Mouse (Mus musculus): ENCODE measurements around the gene Hrh1. TPM values are rescaled to one million over a fixed set of nuclear protein-coding genes. Genes with fewer than 3 reads are reported as not detected.
A peak's percentile ranks its signal among the peaks of the same experiment; 100 is the strongest.
"Not testable (repeated sequence)": the region's sequence is repeated elsewhere in the genome, so short reads cannot be mapped to it uniquely, and the experiment has no call there.

The Hrh1 gene
- polyA plus RNA-seq, 1 experiment from 2014 or later: 0.97 TPM

- Histone ChIP-seq H3K9me3 (no peaks in the 10 kb centered on the region), H3K36me3 (no peaks in the 10 kb centered on the region), H3K4me2 (replicated peaks) (no peak overlapping the region), H3K27ac (no peak overlapping the region), H3K27me3 (replicated peaks) (no peaks in the 10 kb centered on the region), H3K4me1 (replicated peaks) (no peaks in the 10 kb centered on the region), H3K9ac (no peak overlapping the region), H3K4me3 (replicated peaks) (no peak overlapping the region)
- no peak for ATAC-seq
- WGBS: 89% methylated on average over 3 of the region's 3 CpGs
These were observed 76.3 kb downstream of the Hrh1 start for GRCm38 (mm10) chr6:114474059-114474458.

DNA sequence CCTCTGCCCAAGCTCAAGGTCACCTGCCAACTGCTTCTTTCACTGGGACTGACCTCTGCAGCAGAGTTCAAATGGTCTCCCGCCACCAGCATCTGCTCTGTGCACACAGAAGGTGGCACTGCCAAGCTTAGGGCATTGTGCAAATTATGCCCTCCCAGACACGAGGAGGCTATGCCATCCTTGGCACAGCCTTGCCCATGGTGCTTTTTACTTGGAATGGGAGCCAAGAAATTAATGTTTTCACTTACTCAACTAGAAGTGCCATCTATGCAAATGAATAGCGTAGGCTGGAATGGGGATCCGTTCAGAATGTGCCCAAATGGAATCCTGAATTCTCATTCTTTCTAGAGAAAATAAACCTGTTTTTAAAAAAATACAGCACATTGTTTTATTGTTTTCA, 77.2 kb downstream of the Hrh1 start:
- no peak overlapping the region for H3K27ac ChIP-seq
- no peak overlapping the region for H3K4me2 ChIP-seq (replicated peaks)
- no peaks in the 10 kb centered on the region for H3K27me3 ChIP-seq (replicated peaks)
- no peak for ATAC-seq
- H3K4me3 ChIP-seq (replicated peaks): no peak overlapping the region
- no peaks in the 10 kb centered on the region for H3K36me3 ChIP-seq
- H3K9ac ChIP-seq: no peak overlapping the region
- no peaks in the 10 kb centered on the region for H3K4me1 ChIP-seq (replicated peaks)
- WGBS: 82% methylated on average over 4 of the region's 4 CpGs
- H3K9me3 ChIP-seq: no peaks in the 10 kb centered on the region

GRCm38 (mm10) chr6:114478771-114479170, 81.0 kb downstream of the Hrh1 start:
- Histone ChIP-seq H3K9me3 (no peaks in the 10 kb centered on the region), H3K9ac (no peak overlapping the region), H3K27ac (no peak overlapping the region), H3K4me1 (replicated peaks) (no peaks in the 10 kb centered on the region), H3K4me2 (replicated peaks) (no peak overlapping the region), H3K36me3 (no peaks in the 10 kb centered on the region), H3K27me3 (replicated peaks) (no peaks in the 10 kb centered on the region), H3K4me3 (replicated peaks) (no peak overlapping the region)
- ATAC-seq: peak; percentile 17; the same call in 1 of the 2 replicates
- 21% methylated on average over 4 of the region's 4 CpGs for WGBS

DNA sequence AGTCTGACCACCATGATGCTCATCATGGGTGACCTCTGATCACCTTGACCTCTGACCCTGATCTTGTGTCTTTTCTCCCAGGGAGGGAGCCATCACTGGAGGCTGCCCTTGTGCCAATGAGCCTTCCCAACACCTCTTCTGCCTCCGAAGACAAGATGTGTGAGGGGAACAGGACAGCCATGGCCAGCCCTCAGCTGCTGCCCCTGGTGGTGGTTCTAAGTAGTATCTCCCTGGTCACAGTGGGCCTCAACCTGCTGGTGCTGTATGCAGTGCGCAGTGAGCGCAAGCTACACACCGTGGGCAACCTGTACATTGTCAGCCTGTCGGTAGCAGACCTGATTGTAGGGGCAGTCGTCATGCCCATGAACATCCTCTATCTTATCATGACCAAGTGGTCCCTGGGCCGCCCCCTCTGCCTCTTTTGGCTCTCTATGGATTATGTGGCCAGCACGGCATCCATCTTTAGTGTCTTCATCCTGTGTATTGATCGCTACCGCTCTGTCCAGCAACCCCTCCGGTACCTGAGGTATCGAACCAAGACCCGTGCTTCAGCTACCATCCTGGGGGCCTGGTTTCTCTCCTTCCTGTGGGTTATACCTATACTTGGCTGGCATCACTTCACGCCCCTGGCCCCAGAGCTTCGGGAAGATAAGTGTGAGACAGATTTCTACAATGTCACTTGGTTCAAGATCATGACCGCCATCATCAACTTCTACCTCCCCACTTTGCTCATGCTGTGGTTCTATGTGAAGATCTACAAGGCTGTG, 82.1 kb downstream of the Hrh1 start:
- Histone ChIP-seq H3K4me3 (replicated peaks) (no peak overlapping the region), H3K27me3 (replicated peaks) (no peaks in the 10 kb centered on the region), H3K36me3 (no peaks in the 10 kb centered on the region), H3K4me2 (replicated peaks) (no peak overlapping the region), H3K4me1 (replicated peaks) (no peaks in the 10 kb centered on the region), H3K27ac (no peak overlapping the region), H3K9ac (no peak overlapping the region), H3K9me3 (no peaks in the 10 kb centered on the region)
- WGBS: 91% methylated on average over 16 of the region's 16 CpGs
- no peak for ATAC-seq

- Histone ChIP-seq H3K27ac (no peak overlapping the region), H3K27me3 (replicated peaks) (no peaks in the 10 kb centered on the region), H3K9ac (no peak overlapping the region), H3K4me3 (replicated peaks) (no peak overlapping the region), H3K4me1 (replicated peaks) (no peaks in the 10 kb centered on the region), H3K9me3 (no peaks in the 10 kb centered on the region), H3K36me3 (no peaks in the 10 kb centered on the region), H3K4me2 (replicated peaks) (no peak overlapping the region)
- no peak for ATAC-seq
- 86% methylated on average over 3 of the region's 3 CpGs for WGBS
These were observed 91.6 kb downstream of the Hrh1 start for GRCm38 (mm10) chr6:114489371-114489770.

DNA sequence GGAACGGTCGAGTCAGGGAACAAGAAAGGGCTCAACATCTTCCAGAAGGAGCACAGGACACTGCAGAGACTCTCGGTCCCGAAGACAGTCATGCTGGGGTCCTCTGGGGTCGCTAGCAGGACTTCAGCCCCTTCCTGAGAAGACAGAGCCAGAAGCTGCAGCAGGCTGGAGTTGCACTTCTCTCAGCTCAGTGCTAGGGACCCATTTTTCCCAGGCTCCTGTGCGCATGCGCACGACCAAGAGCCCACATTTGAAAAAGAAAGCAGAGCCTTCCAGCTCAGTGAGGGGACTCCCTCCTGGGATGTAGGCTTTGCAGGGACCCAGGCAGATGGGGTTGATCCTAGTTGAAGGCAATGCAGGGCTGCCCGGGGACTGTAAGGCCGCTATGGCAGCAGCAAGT, 94.9 kb downstream of the Hrh1 start:
- not testable (repeated sequence) for H3K4me1 ChIP-seq (replicated peaks); H3K4me3 ChIP-seq (replicated peaks); ATAC-seq; H3K36me3 ChIP-seq; H3K4me2 ChIP-seq (replicated peaks); H3K27ac ChIP-seq; H3K9me3 ChIP-seq; H3K27me3 ChIP-seq (replicated peaks); H3K9ac ChIP-seq
- WGBS: 54% methylated on average over 10 of the region's 10 CpGs

DNA sequence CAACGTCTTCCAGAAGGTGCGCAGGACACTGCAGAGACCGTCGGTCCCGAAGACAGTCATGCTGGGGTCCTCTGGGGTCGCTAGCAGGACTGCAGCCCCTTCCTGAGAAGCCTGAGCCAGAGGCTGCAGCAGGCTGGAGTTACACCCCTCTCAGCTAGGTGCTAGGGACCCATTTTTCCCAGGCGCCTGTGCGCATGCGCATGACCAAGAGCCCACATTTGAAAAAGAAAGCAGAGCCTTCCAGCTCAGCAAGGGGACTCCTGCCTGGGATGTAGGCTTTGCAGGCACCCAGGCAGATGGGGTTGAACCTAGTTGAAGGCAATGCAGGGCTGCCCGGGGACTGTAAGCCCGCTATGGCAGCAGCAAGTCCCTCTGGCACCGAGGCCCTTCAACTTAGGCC, 97.3 kb downstream of the Hrh1 start:
- ATAC-seq; H3K4me3 ChIP-seq (replicated peaks); H3K9me3 ChIP-seq: not testable (repeated sequence)

DNA sequence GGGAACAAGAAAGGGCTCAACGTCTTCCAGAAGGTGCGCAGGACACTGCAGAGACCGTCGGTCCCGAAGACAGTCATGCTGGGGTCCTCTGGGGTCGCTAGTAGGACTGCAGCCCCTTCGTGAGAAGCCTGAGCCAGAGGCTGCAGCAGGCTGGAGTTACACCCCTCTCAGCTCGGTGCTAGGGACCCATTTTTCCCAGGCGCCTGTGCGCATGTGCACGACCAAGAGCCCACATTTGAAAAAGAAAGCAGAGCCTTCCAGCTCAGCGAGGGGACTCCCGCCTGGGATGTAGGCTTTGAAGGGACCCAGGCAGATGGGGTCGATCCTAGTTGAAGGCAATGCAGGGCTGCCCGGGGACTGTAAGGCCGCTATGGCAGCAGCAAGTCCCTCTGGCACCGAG, 116.3 kb downstream of the Hrh1 start:
- WGBS: 21% methylated on average over 16 of the region's 17 CpGs
- not testable (repeated sequence) for H3K27me3 ChIP-seq (replicated peaks); H3K4me3 ChIP-seq (replicated peaks); H3K4me2 ChIP-seq (replicated peaks); H3K36me3 ChIP-seq; ATAC-seq; H3K9ac ChIP-seq; H3K9me3 ChIP-seq; H3K4me1 ChIP-seq (replicated peaks); H3K27ac ChIP-seq

More for the DNA sequence above, 97.3 kb downstream of the Hrh1 start:
- not testable (repeated sequence) for H3K27ac ChIP-seq; H3K4me2 ChIP-seq (replicated peaks); H3K9ac ChIP-seq; H3K4me1 ChIP-seq (replicated peaks); H3K36me3 ChIP-seq; H3K27me3 ChIP-seq (replicated peaks)
- 24% methylated on average over 11 of the region's 12 CpGs for WGBS

- H3K36me3 ChIP-seq; H3K4me3 ChIP-seq (replicated peaks); H3K4me2 ChIP-seq (replicated peaks); H3K9ac ChIP-seq; H3K4me1 ChIP-seq (replicated peaks); H3K27ac ChIP-seq; ATAC-seq; H3K9me3 ChIP-seq; H3K27me3 ChIP-seq (replicated peaks): not testable (repeated sequence)
- WGBS: 27% methylated on average over 4 of the region's 12 CpGs
These were observed 131.0 kb downstream of the Hrh1 start for GRCm38 (mm10) chr6:114528709-114529108.

Other genes starting within 250 kb of the Hrh1 start
- gene Slc6a1, start 115.3 kb upstream of the Hrh1 start, polyA plus RNA-seq (2015; fragmentation: Nextera tagmentation; extraction: Ambion mirVana): 0.18 and 0.34 TPM in 2 replicates
- 20.1 and 23.4 TPM in 2 replicates for gene Atg7, start 245.2 kb downstream of the Hrh1 start, polyA plus RNA-seq (2015; fragmentation: Nextera tagmentation; extraction: Ambion mirVana)